Mouse (Mus musculus): ENCODE measurements around the gene Lrrc66.

DNA sequence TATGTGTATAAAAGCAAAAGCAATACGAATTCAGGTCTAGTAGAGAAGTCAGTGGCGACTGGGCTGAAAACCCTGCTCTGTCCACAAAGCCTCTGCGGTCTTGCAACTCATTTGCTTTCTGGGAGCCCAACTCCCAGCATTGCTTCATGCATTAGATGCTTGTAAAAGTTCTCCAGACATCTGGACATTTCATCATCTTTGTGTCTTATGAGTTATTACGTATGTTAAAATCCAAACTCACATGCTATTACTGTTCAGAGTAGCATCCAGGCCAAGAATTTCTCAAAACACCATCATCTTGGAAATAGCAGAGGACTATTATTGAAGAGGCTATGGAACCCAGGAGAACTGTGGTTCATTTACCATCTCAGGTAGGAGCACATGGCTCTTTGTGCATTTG is 21.3 kb downstream of the Lrrc66 start:
- TF ChIP-seq HCFC1 (IDR thresholded peaks at IDR 0.05; ENCODE audit: borderline replicate concordance, insufficient read depth, low read length) (no peak), CHD2 (IDR thresholded peaks at IDR 0.05; ENCODE audit: low read depth, low read length) (no peak), ZNF384 (IDR thresholded peaks at IDR 0.05; ENCODE audit: low read depth, low read length) (no peak), ZC3H11A (IDR thresholded peaks at IDR 0.05; ENCODE audit: borderline replicate concordance, low read depth, low read length) (no peak)

Data from ES-E14 (cell line).